Mouse (Mus musculus): ENCODE data around the gene Smo.
"Not testable (repeated sequence)": the region's sequence is repeated elsewhere in the genome, so short reads cannot be mapped to it uniquely, and the experiment has no call there.

The Smo gene

GRCm38 (mm10) chr6:29726576-29727200 is 8.6 kb upstream of the Smo start:
- no peak for DNase-seq (ENCODE audit: low read depth, low spot score)

DNA sequence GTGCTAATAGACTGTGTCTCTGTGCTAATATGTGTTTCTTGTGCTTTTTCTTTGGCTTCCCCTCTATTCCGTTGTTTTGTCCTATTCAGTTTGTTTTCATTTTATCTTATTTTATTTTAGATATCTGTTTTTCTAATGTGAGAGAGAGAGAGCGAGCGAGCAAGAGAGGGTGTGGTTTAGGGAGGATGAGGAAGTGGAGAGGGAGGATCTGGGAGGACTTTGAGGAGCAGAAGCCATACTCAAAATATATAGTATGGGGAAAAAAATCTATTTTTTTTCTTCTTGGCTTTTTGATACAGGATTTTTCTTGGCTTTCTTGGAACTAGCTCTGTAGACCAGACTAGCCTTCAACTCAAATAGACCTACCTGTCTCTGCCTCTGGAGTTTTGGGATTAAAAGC is 7.3 kb upstream of the Smo start:
- no peak for DNase-seq (ENCODE audit: low read depth, low spot score)

DNA sequence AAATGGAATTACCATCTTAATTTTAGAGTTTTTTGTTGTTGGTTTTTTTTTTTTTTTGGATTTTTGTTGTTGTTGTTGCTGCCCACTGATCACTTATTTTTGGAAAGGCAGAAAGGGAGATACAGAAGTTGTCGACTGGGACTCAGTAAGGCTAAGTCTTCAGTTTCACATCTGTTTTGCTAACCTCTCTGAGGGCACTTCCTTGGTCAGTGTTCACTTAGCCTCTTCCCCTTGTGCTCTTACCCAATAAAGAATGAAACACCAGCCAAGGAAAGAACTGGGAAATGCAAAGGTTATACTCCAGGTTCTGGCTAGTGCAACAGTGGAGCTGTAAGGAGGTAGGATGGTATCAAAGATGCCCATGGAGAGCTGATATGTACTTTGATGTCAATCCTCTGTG is 5.8 kb upstream of the Smo start:
- no peak for DNase-seq (ENCODE audit: low read depth, low spot score)

- DNase-seq (ENCODE audit: low read depth, low spot score), result peak; percentile 69
These were observed 567 bp downstream of the Smo start for GRCm38 (mm10) chr6:29735689-29736451.

GRCm38 (mm10) chr6:29736610-29737458 is 1.5 kb downstream of the Smo start:
- no peak for DNase-seq (ENCODE audit: low read depth, low spot score)

- DNase-seq (ENCODE audit: low read depth, low spot score), result no peak
These were observed 16.3 kb downstream of the Smo start for GRCm38 (mm10) chr6:29751466-29752152.

DNA sequence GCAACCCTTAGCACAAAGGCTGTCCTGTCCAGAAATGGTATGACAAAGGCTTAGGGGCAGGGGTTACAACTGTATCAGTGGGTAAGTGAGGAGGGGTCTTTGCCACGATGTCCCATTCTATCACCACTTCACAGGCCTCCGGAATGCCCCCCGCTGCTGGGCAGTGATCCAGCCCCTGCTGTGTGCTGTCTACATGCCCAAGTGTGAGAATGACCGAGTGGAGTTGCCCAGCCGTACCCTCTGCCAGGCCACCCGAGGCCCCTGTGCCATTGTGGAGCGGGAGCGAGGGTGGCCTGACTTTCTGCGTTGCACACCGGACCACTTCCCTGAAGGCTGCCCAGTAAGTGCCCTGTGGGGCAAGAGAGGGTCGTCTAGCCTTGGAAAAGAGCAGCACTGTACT is 18.0 kb downstream of the Smo start:
- no peak for DNase-seq (ENCODE audit: low read depth, low spot score)

DNA sequence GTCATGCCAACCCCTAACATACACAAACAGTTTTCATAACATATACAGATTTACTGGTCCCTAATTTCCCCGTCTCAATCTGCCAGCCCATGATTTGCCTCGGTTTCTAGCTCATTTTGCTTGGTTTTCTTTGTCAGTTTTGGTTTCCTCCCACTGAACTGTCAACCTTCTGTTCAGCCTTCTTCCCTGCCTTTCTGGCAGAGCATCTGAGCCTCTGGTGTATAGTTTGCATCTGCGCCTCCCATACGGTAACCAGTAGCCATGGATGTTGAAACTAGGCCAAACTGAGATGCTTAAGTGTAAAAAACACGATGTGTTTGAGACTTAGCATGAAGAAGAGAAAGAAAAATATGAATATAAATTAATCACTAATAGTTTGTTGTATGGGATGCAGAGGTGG is 20.7 kb downstream of the Smo start:
- DNase-seq (ENCODE audit: low read depth, low spot score), result no peak

GRCm38 (mm10) chr6:29756476-29756875 is 21.2 kb downstream of the Smo start:
- no peak for DNase-seq (ENCODE audit: low read depth, low spot score)

GRCm38 (mm10) chr6:29758417-29758816 is 23.1 kb downstream of the Smo start:
- DNase-seq (ENCODE audit: low read depth, low spot score), result peak; percentile 91

- no peak for DNase-seq (ENCODE audit: low read depth, low spot score)
These were observed 23.8 kb downstream of the Smo start for GRCm38 (mm10) chr6:29759012-29759679.

GRCm38 (mm10) chr6:29760397-29760796 is 25.1 kb downstream of the Smo start:
- not testable (repeated sequence) for DNase-seq (ENCODE audit: low read depth, low spot score)

- no peak for DNase-seq (ENCODE audit: low read depth, low spot score)
These were observed 26.0 kb downstream of the Smo start for GRCm38 (mm10) chr6:29761282-29761681.

DNA sequence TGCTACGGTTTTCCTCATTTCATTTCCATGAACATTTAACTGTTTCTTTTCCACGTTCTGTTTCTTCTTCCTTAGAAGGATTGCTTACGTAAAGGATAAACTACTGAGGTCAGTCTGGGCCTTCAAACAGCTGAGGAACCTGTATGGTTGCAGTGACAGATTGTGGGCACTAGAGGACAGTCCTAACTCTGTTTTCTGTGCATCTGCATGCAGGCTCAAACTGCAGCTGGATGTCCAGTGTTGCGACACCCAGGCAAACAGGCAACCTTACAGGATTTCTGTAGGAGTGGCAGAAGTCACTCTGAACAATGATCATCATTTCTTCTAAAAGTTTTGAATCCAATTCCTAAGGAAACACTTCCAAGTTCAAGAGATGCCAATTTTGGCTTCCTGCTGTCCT is 27.2 kb downstream of the Smo start:
- DNase-seq (ENCODE audit: low read depth, low spot score), result peak; percentile 51

- DNase-seq (ENCODE audit: low read depth, low spot score), result peak; percentile 64
These were observed 31.6 kb downstream of the Smo start for GRCm38 (mm10) chr6:29766874-29767273.

- peak; percentile 98 for DNase-seq (ENCODE audit: low read depth, low spot score)
These were observed 32.7 kb downstream of the Smo start, which contains the start of gene Ahcyl2 for GRCm38 (mm10) chr6:29767813-29768660. Ahcyl2 (plus strand) TSS chr6:29768011.

DNA sequence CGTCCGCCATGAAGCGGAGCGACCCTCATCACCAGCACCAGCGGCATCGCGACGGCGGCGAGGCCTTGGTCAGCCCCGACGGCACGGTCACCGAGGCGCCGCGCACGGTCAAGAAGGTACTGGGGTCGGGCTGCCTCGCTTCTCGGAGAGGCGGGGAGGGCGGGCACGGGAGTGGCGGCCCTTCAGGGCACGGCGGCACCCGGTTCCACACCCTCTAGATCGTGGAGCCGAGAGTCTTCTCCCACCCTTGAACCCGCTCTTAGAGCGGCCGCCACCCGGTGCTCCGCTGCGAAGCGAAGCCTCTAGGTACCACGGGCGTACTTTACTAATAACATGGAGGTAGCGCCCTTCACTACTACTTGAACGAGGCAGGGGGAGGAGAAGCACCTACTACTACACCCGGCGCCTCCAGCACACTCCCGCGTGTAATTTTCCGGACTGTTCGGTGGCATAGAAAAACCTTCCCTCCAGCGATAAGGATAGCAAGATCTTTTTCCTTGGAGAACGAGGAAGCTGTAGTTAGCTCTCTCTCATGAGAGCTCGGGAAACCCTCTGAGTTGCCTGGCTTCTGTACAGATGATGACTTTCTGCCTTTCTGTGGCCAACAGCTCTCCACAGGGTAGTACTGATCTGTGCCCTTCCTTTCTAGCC is 33.6 kb downstream of the Smo start:
- DNase-seq (ENCODE audit: low read depth, low spot score), result peak; percentile 59

DNA sequence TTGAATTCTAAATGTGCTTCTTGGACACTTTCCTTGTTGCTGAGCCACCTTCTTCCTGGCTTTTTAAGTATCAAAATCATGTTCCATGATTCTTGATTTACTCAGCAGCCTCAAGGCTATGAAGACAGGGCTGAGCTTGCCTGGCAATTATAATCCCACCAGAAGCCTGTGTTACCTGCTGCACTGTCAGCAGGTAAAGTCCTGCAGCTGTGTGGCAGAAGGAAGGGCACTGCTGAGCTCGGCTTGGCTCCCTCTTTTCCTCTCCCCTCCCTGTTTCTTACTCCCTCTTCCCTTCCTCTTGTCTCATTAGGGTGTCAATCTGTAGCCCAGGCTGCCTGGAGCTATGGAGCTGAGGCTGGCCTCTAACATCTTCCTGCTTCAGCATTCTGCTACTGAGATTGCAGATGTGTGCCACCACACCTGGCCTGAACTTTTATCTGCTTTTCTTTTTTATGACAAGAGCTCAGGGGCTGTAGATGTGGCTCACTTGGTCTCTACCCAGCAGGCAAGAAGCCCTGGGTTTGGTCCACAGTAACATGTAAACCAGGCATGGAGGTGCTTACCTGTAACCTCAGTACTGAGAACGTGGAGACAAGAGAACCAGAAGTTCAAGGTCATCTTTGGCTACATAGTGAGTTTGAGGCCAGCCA is 35.5 kb downstream of the Smo start:
- no peak for DNase-seq (ENCODE audit: low read depth, low spot score)

GRCm38 (mm10) chr6:29772236-29772635 is 36.9 kb downstream of the Smo start:
- no peak for DNase-seq (ENCODE audit: low read depth, low spot score)
